Mouse (Mus musculus): ENCODE data around the gene Adgre5. TPM values are rescaled to one million over a fixed set of nuclear protein-coding genes. Genes with fewer than 3 reads are reported as not detected.

The Adgre5 gene
- total and polyA plus RNA-seq, 3 experiments = 44.6 to 73.9 (median 46.4) TPM

DNA sequence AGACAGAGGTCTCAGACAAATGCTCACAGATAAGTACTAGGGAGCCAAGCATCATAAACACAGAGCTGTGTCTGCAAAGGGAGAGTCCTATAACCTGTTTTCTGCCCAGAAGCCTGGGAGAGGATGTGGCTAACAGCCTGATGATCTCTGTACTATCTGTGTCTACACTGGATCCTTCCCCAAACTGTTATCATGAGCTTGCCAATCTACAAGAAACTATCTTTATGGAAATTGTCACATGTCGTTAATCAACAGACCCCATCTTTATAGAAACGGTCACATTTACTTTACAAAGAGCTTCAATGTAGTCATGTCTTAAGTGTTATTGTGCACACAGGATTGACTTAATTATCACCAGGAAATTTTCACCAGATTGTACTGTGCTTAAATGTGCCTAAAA lies 29.5 kb upstream of the Adgre5 start:
- intact Hi-C loops (cut with DNase I) = no loop called here
- no peak for TF ChIP-seq CTCF (IDR thresholded peaks at IDR 0.05)
- no peak for TF ChIP-seq EP300 (IDR thresholded peaks at IDR 0.05; ENCODE audit: insufficient read depth, low read depth, low read length)
- no peak for TF ChIP-seq POLR2A (IDR thresholded peaks at IDR 0.05; ENCODE audit: insufficient read depth, low read depth, low read length)
- H3K36me3 ChIP-seq (ENCODE audit: control insufficient read depth, insufficient read depth, low read length) = no peaks in the 10 kb centered on the region
- WGBS = 87% methylated on average over 2 of the region's 2 CpGs
- no peak overlapping the region for H3K27ac ChIP-seq
- no peak for DNase-seq
- no peak overlapping the region for H3K4me3 ChIP-seq
- H3K27me3 ChIP-seq (ENCODE audit: control insufficient read depth, insufficient read depth, low read length) = no peaks in the 10 kb centered on the region
- H3K79me2 ChIP-seq (replicated peaks; ENCODE audit: control insufficient read depth, insufficient read depth, low read length) = no peaks in the 10 kb centered on the region
- H3K4me1 ChIP-seq (ENCODE audit: control insufficient read depth, insufficient read depth, low read length) = peaks cover 5% of the 10 kb centered on the region; the same call in 1 of the 2 replicates
- H3K9ac ChIP-seq (ENCODE audit: low read depth, low read length) = no peak overlapping the region

DNA sequence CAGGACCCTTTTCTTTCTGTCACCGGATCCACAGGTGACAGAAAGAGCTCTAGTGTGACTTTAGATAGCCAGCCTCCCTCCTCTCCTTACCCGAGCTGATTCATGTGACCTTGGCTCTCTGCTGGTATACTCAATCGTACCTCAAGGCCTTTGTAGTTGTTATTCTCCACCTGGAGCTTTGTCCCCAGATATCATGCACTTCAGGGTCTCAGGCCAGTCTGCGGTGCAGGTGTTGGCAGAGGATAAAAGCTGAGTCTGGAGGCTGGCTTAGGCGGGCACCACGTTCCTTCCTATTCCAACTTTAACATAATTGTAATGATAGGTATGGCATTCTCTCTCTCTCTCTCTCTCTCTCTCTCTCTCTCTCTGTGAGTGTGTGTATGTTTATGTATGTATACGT lies 28.6 kb upstream of the Adgre5 start:
- intact Hi-C loops (cut with DNase I) = no loop called here
- H3K4me1 ChIP-seq (ENCODE audit: control insufficient read depth, insufficient read depth, low read length) = peaks cover 5% of the 10 kb centered on the region; the same call in 1 of the 2 replicates
- no peak overlapping the region for H3K27ac ChIP-seq
- no peaks in the 10 kb centered on the region for H3K36me3 ChIP-seq (ENCODE audit: control insufficient read depth, insufficient read depth, low read length)
- DNase-seq = no peak
- H3K27me3 ChIP-seq (ENCODE audit: control insufficient read depth, insufficient read depth, low read length) = no peaks in the 10 kb centered on the region
- TF ChIP-seq EP300 (IDR thresholded peaks at IDR 0.05; ENCODE audit: insufficient read depth, low read depth, low read length) (no peak), CTCF (IDR thresholded peaks at IDR 0.05) (no peak), POLR2A (IDR thresholded peaks at IDR 0.05; ENCODE audit: insufficient read depth, low read depth, low read length) (no peak)
- no peak overlapping the region for H3K9ac ChIP-seq (ENCODE audit: low read depth, low read length)
- WGBS = 78% methylated on average over 7 of the region's 7 CpGs
- no peak overlapping the region for H3K4me3 ChIP-seq
- H3K79me2 ChIP-seq (replicated peaks; ENCODE audit: control insufficient read depth, insufficient read depth, low read length) = no peaks in the 10 kb centered on the region

DNA sequence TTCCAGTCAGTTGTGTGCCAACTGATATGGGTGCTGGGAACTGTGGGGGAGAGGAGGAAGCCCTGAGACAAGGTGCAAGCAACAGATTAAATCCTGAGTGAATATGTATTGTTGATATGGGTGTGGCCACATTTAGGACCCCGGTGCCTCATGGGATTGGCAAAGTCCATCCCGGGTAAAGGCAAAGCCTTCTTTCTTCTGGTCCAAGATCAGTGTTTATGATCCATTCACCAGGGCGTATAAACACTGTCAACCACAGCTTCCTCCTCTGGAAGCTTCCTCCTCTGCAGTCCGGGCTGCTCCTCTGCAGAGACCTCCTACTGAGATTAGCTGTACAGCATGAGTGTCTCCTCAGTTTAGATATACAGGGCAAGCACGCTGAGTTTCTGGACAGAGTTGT lies 27.4 kb upstream of the Adgre5 start:
- 20% methylated on average over 5 of the region's 5 CpGs for WGBS
- intact Hi-C loops (cut with DNase I) = no loop called here
- no peak overlapping the region for H3K9ac ChIP-seq (ENCODE audit: low read depth, low read length)
- H3K27ac ChIP-seq = no peak overlapping the region
- TF ChIP-seq POLR2A (IDR thresholded peaks at IDR 0.05; ENCODE audit: insufficient read depth, low read depth, low read length) (no peak), CTCF (IDR thresholded peaks at IDR 0.05) (no peak), EP300 (IDR thresholded peaks at IDR 0.05; ENCODE audit: insufficient read depth, low read depth, low read length) (peak; percentile 36; the same call in 1 of the 2 replicates)
- no peaks in the 10 kb centered on the region for H3K36me3 ChIP-seq (ENCODE audit: control insufficient read depth, insufficient read depth, low read length)
- H3K79me2 ChIP-seq (replicated peaks; ENCODE audit: control insufficient read depth, insufficient read depth, low read length) = no peaks in the 10 kb centered on the region
- no peak overlapping the region for H3K4me3 ChIP-seq
- H3K4me1 ChIP-seq (ENCODE audit: control insufficient read depth, insufficient read depth, low read length) = peaks cover 5% of the 10 kb centered on the region; the same call in 1 of the 2 replicates
- DNase-seq = peak; percentile 34 to 43
- H3K27me3 ChIP-seq (ENCODE audit: control insufficient read depth, insufficient read depth, low read length) = no peaks in the 10 kb centered on the region

DNA sequence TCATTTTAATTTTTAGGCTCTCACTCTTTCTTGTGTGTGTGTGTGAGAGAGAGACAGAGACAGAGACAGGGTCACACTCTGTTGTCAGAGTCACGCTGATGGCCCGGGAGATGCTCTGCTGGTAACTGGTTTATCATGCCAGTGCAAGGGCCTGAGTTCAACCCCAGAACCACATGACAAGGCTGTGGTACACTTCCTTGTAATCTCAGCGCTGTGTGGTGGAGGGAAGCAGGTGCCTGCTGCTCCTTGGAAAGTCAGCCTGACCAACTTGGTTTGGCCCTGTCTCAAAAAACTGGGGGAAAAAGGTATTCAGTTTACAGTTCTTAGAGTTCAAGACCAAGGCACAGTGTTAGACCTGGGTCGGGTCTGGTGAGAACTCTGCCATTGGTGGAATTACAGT lies 26.3 kb upstream of the Adgre5 start:
- no peak for DNase-seq
- Histone ChIP-seq H3K4me3 (no peak overlapping the region), H3K36me3 (ENCODE audit: control insufficient read depth, insufficient read depth, low read length) (no peaks in the 10 kb centered on the region), H3K9ac (ENCODE audit: low read depth, low read length) (no peak overlapping the region), H3K27me3 (ENCODE audit: control insufficient read depth, insufficient read depth, low read length) (no peaks in the 10 kb centered on the region), H3K27ac (no peak overlapping the region), H3K4me1 (ENCODE audit: control insufficient read depth, insufficient read depth, low read length) (peaks cover 2% of the 10 kb centered on the region; the same call in 1 of the 2 replicates), H3K79me2 (replicated peaks; ENCODE audit: control insufficient read depth, insufficient read depth, low read length) (no peaks in the 10 kb centered on the region)
- WGBS = 82% methylated on average over 4 of the region's 4 CpGs
- no peak for TF ChIP-seq POLR2A (IDR thresholded peaks at IDR 0.05; ENCODE audit: insufficient read depth, low read depth, low read length)
- TF ChIP-seq EP300 (IDR thresholded peaks at IDR 0.05; ENCODE audit: insufficient read depth, low read depth, low read length) = no peak
- no peak for TF ChIP-seq CTCF (IDR thresholded peaks at IDR 0.05)
- intact Hi-C loops (cut with DNase I) = no loop called here

DNA sequence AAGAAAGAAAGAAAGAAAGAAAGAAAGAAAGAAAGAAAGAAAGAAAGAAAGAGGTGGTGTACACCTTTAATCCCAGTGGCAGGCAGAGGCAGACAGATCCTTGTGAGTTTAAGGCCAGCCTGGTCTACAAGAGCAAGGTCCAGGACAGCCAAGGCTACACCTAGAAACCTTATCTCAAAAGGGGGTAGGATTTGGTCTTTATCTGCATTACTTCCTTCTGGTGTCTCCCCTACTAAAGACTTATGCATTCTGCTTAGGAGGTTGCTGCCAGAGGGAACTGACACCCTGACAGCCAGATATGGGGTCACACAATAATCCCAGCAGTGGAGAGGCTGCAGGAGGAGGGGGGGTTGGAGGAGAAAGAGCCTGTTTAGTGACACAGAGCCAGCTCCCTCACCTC lies 24.5 kb upstream of the Adgre5 start:
- no peaks in the 10 kb centered on the region for H3K79me2 ChIP-seq (replicated peaks; ENCODE audit: control insufficient read depth, insufficient read depth, low read length)
- DNase-seq = no peak
- H3K36me3 ChIP-seq (ENCODE audit: control insufficient read depth, insufficient read depth, low read length) = no peaks in the 10 kb centered on the region
- no peak overlapping the region for H3K4me3 ChIP-seq
- 0 out of 2 replicates have a peak, but pooled peaks cover 2% of the 10 kb centered on the region for H3K4me1 ChIP-seq (ENCODE audit: control insufficient read depth, insufficient read depth, low read length)
- no peak for TF ChIP-seq EP300 (IDR thresholded peaks at IDR 0.05; ENCODE audit: insufficient read depth, low read depth, low read length)
- no peak for TF ChIP-seq CTCF (IDR thresholded peaks at IDR 0.05)
- TF ChIP-seq POLR2A (IDR thresholded peaks at IDR 0.05; ENCODE audit: insufficient read depth, low read depth, low read length) = no peak
- no peaks in the 10 kb centered on the region for H3K27me3 ChIP-seq (ENCODE audit: control insufficient read depth, insufficient read depth, low read length)
- intact Hi-C loops (cut with DNase I) = no loop called here
- no peak overlapping the region for H3K27ac ChIP-seq
- no peak overlapping the region for H3K9ac ChIP-seq (ENCODE audit: low read depth, low read length)

DNA sequence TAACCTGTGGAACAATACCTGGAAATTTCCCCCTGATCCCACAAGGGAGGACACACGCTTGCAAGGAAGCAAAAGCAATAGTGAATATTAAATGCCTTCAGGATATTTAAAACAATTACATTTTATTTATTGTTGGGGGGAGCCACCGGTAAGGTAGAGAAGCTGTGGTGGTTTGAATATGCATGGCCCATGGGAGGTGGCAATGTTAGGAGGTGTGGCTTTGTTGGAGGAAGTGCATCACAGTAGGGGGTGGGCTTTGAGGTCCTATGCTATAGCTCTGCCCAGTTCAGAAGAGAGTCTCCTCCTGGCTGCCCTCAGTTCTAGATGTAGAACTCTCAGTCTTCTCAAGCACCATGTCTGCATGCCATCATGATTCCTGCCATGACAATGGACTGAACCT lies 23.6 kb upstream of the Adgre5 start:
- intact Hi-C loops (cut with DNase I) = no loop called here
- DNase-seq = no peak
- H3K9ac ChIP-seq (ENCODE audit: low read depth, low read length) = no peak overlapping the region
- H3K36me3 ChIP-seq (ENCODE audit: control insufficient read depth, insufficient read depth, low read length) = no peaks in the 10 kb centered on the region
- H3K27me3 ChIP-seq (ENCODE audit: control insufficient read depth, insufficient read depth, low read length) = no peaks in the 10 kb centered on the region
- TF ChIP-seq EP300 (IDR thresholded peaks at IDR 0.05; ENCODE audit: insufficient read depth, low read depth, low read length) = no peak
- TF ChIP-seq POLR2A (IDR thresholded peaks at IDR 0.05; ENCODE audit: insufficient read depth, low read depth, low read length) = no peak
- TF ChIP-seq CTCF (IDR thresholded peaks at IDR 0.05) = no peak
- no peak overlapping the region for H3K27ac ChIP-seq
- WGBS = 73% methylated on average over 2 of the region's 2 CpGs
- no peak overlapping the region for H3K4me3 ChIP-seq
- H3K79me2 ChIP-seq (replicated peaks; ENCODE audit: control insufficient read depth, insufficient read depth, low read length) = no peaks in the 10 kb centered on the region
- 0 out of 2 replicates have a peak, but pooled peaks cover 2% of the 10 kb centered on the region for H3K4me1 ChIP-seq (ENCODE audit: control insufficient read depth, insufficient read depth, low read length)
